Mouse (Mus musculus) liver, embryonic 11.5 days (tissue): ENCODE measurements at regions not wholly inside any gene's neighbourhood (a gene's known extent, or its start where the extent isn't known, plus 50 kb on each side); places are given as distances from the start of the nearest gene placed in this dataset. TPM values are rescaled to one million over a fixed set of nuclear protein-coding genes. Genes with fewer than 3 reads are reported as not detected.

Source experiments
- ATAC-seq: fragments of 200-750 bp; cut with Nextera tagmentation; replicated peaks from 2 replicates; pipeline ENCODE4 v1.8.0; 2017; ENCODE audit warnings: moderate number of reproducible peaks, mild to moderate bottlenecking, moderate TSS enrichment, moderate library complexity; ENCODE audit not compliant: low FRiP score
- DNase-seq: peaks from one replicate; pipeline ENCODE4 v3.0.0-alpha.2; 2017; ENCODE audit warnings: low spot score
- H3K27ac ChIP-seq: fragments of 300-500 bp; sonication (generic); 2 replicates; pipeline ENCODE4 v1.5.1; 2014; ENCODE audit warnings: mild to moderate bottlenecking, low read depth, low read length, control low read depth
- H3K27me3 ChIP-seq: fragments of 300-500 bp; sonication (generic); replicated peaks from 2 replicates; pipeline ENCODE4 v1.6.1; 2014; ENCODE audit warnings: low read length, mixed read lengths; ENCODE audit not compliant: control insufficient read depth, insufficient read depth
- H3K36me3 ChIP-seq: fragments of 300-500 bp; sonication (generic); 2 replicates; pipeline ENCODE4 v1.6.1; 2014; ENCODE audit warnings: mild to moderate bottlenecking, low read length, moderate library complexity, mixed read lengths; ENCODE audit not compliant: control insufficient read depth, insufficient read depth
- H3K4me1 ChIP-seq: fragments of 300-500 bp; sonication (generic); replicated peaks from 2 replicates; pipeline ENCODE4 v1.6.1; 2014; ENCODE audit warnings: low read length, mixed read lengths; ENCODE audit not compliant: control insufficient read depth, insufficient read depth
- H3K4me2 ChIP-seq: fragments of 300-500 bp; sonication (generic); 2 replicates; pipeline ENCODE4 v1.6.1; 2014; ENCODE audit warnings: mild to moderate bottlenecking, control low read depth, moderate library complexity
- H3K4me3 ChIP-seq: fragments of 300-500 bp; sonication (generic); 2 replicates; pipeline ENCODE4 v1.5.1; 2014; ENCODE audit warnings: low read depth, low read length, control low read depth
- H3K9ac ChIP-seq: fragments of 300-500 bp; sonication (generic); 2 replicates; pipeline ENCODE4 v1.6.1; 2014; ENCODE audit warnings: low read depth, low read length, control low read depth
- H3K9me3 ChIP-seq: fragments of 300-500 bp; sonication (generic); 2 replicates; pipeline ENCODE4 v1.6.1; 2016; ENCODE audit warnings: low read length, inconsistent platforms, mixed read lengths; ENCODE audit not compliant: control insufficient read depth
- WGBS: fragments of 180-500 bp; shearing (Covaris S2); extraction: QIAGEN DNeasy Blood & Tissue Kit; methylation state at CpG from one replicate; pipeline ENCODE4 v1.1.7; 2014; 5-methylcytosine and 5-hydroxymethylcytosine counted together
- microRNA-seq: library from miRNA; unstranded; fragments of <30 nt; microRNA quantifications from one replicate; pipeline ENCODE4, GENCODE M21; 2017; ENCODE audit warnings: borderline number of aligned reads

DNA sequence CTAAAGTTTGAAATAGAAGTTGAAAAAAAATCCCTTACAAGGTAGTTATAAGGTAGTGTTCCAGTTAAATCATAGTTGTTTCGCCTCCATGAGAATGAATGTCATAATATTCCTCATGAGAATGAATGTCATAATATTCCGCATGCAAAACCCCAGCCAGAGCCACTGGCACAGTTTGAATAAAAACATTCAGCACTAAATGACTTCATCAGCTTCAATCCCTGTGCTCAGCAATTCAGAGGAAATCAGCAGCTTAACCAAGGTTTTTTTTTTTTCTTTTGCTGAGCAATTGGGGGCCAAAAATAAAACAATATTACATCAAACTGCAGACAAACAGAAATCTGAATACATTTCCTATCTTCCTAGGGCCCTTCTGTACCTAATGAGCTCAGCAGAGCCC lies 102.7 kb upstream of the Slc24a2 start:
- 80% methylated on average over 2 of the region's 2 CpGs for WGBS
- Histone ChIP-seq H3K4me1 (no peaks in the 10 kb centered on the region), H3K36me3 (no peaks in the 10 kb centered on the region), H3K9me3 (no peaks in the 10 kb centered on the region), H3K4me3 (no peak overlapping the region), H3K27me3 (no peaks in the 10 kb centered on the region), H3K4me2 (no peak overlapping the region), H3K9ac (no peak overlapping the region), H3K27ac (no peak overlapping the region)
- ATAC-seq (no peak), DNase-seq (no peak)

DNA sequence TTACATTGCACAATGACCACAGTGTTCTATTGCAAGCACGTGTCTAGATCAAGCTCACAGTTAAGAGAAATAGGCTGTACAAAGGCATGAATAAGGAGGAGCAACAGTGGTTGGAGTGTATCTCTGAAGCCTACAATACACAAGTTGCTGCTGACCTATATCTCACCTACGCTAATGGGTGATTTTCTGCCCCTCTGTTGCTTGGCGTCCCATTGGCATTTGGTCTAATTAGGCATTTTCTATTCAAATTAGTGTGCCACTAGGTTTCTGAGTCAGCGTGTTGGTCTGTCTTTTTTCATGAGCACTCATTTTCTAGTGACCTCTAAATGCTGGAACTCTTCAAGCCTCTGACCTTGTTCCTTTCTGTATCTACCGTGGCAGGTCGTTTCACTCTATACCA lies 98.9 kb upstream of the Slc24a2 start:
- Histone ChIP-seq H3K27me3 (no peaks in the 10 kb centered on the region), H3K4me3 (no peak overlapping the region), H3K4me1 (no peaks in the 10 kb centered on the region), H3K27ac (no peak overlapping the region), H3K36me3 (no peaks in the 10 kb centered on the region), H3K9ac (no peak overlapping the region), H3K9me3 (no peaks in the 10 kb centered on the region), H3K4me2 (no peak overlapping the region)
- DNase-seq (no peak), ATAC-seq (no peak)
- WGBS, result 67% methylated on average over 6 of the region's 6 CpGs

DNA sequence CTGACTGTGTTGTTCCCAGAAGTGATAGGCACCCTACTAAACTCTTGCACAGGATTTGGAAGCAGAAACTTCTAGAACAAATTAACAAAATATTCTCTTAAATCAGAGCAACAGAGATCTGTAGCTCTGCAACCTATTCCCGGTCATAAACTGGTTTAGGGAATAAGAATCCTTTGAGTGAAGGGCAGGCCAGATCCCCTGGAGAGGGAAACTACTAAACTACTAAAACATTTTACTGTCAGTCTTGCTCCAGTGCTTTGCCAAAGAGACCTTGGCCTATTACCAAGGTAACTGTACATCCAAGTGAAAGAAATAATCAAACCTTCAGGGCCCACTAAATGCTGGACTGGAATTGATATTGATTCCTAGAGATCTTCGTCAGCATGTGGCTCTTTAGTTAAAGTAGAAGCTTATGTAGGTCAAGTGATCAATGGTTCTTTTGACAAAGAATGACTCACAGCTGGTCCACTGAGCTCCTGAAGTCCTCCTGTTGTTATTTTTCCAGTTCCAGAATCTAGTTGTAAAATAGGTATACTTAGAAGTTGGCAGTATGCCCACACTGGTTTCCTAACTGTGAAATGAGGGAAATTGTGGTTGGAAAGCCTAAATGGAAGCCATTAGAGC lies 91.6 kb upstream of the Slc24a2 start:
- H3K9me3 ChIP-seq, result no peaks in the 10 kb centered on the region
- H3K4me2 ChIP-seq, result no peak overlapping the region
- 71% methylated on average over 2 of the region's 2 CpGs for WGBS
- H3K9ac ChIP-seq, result no peak overlapping the region
- H3K27me3 ChIP-seq, result no peaks in the 10 kb centered on the region
- no peaks in the 10 kb centered on the region for H3K4me1 ChIP-seq
- no peak for DNase-seq
- H3K4me3 ChIP-seq, result no peak overlapping the region
- H3K27ac ChIP-seq, result no peak overlapping the region
- ATAC-seq, result no peak
- H3K36me3 ChIP-seq, result no peaks in the 10 kb centered on the region

DNA sequence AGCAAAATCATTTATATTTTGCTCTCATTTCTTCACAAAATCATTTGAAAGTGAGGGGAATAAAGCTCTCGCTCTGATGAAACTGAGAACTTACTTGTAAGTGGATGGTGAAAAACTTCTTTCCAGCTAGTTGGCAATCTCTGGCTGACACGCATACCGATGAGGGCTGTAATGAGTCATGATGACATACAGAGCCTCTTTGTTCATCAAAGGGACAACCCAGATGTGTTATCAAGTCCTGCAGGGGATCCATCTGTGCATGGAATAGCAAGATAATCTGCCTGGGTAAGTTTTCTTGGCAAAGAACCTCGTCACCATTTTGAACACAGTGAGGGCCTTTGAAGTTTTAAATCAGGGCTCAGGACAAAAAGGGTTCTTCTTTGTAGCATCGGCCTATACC lies 67.9 kb upstream of the Slc24a2 start:
- Histone ChIP-seq H3K9ac (no peak overlapping the region), H3K9me3 (no peaks in the 10 kb centered on the region), H3K27ac (no peak overlapping the region), H3K36me3 (no peaks in the 10 kb centered on the region), H3K4me2 (no peak overlapping the region), H3K4me3 (no peak overlapping the region), H3K4me1 (no peaks in the 10 kb centered on the region), H3K27me3 (no peaks in the 10 kb centered on the region)
- WGBS, result 65% methylated on average over 5 of the region's 5 CpGs
- DNase-seq (no peak), ATAC-seq (no peak)

DNA sequence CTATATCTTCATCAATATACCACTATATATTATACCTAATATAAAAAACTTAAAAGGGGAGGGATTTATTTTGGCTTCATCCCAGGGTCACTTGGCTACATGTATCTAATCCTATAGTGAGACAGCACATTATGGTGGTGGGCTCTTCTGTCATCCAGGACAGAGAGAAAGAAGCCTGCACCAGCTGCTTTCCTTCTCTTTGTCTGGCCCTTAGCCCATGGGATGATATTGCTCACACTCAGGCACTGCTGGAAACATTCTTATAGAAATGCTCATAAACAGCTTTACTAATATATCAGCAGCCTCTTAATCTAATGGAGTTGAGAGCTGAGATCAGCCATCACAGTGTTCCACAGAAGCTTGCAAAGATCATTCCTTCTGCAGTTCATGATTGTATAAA lies 64.3 kb upstream of the Slc24a2 start:
- no peaks in the 10 kb centered on the region for H3K36me3 ChIP-seq
- H3K4me2 ChIP-seq, result no peak overlapping the region
- no peak for DNase-seq
- H3K9ac ChIP-seq, result no peak overlapping the region
- H3K27ac ChIP-seq, result no peak overlapping the region
- H3K4me1 ChIP-seq, result no peaks in the 10 kb centered on the region
- H3K4me3 ChIP-seq, result no peak overlapping the region
- H3K9me3 ChIP-seq, result no peaks in the 10 kb centered on the region
- no peaks in the 10 kb centered on the region for H3K27me3 ChIP-seq
- ATAC-seq, result no peak

Small RNA genes lying in the stretch of these regions (microRNA-seq; reads per million reads assigned to microRNA genes)
- gene Gm23154, result not detected
